Mouse (Mus musculus): ENCODE measurements at regions not wholly inside any gene's neighbourhood (a gene's known extent, or its start where the extent isn't known, plus 50 kb on each side); places are given as distances from the start of the nearest gene placed in this dataset.

DNA sequence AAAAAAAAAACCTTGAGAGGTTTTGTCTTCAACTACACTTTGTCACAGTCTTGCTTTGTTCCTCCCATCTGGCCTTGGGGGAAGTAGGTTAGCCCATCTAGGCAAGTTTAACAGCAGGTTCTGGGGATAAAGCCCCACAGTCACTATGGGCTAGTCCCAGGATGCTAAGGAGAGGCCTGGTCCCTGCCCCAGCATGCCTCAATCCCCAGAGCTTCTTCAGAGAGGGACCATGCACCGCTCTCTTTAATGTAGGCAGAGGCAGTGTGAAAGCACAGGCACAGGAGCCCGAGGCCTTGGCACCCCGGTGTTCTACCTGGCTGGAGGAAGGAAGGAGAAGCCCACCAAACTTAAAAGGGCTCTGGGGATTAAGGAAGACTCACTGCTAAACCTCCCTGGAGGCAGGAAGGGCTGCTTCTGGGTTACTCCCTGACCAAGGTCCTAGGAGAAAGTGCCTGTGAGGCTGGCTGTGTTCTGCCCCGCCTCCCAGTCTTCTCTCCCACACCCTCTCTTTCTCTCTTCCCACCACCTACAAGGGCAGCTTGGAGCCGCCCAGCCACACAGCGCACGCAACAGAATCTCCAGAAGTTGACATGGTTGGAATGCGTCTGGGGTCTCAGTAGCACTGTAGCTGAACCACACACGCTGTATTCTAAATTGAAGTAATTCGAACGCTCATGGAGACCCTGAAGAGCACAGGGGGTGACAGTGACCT, 633.5 kb downstream of the Zfp706 start:
- Histone ChIP-seq H3K27ac (ENCODE audit: low read length) (peak overlapping the region; percentile 50), H3K9ac (ENCODE audit: low read depth, low read length) (peak overlapping the region; percentile 65), H3K4me3 (ENCODE audit: low read depth, low read length) (peak overlapping the region; percentile 62), H3K27me3 (ENCODE audit: control insufficient read depth, insufficient read depth, low read depth, low read length) (peaks cover 4% of the 10 kb centered on the region; the same call in 1 of the 2 replicates), H3K4me1 (ENCODE audit: control insufficient read depth, low read depth, low read length) (peaks cover 23% of the 10 kb centered on the region), H3K36me3 (ENCODE audit: control insufficient read depth, insufficient read depth) (no peaks in the 10 kb centered on the region), H3K4me2 (ENCODE audit: low read depth, low read length) (peak overlapping the region; percentile 96), H3K9me3 (replicated peaks; ENCODE audit: control insufficient read depth, low read length) (no peaks in the 10 kb centered on the region)
- 18% methylated on average over 11 of the region's 11 CpGs for WGBS (ENCODE audit: insufficient replicate concordance)
- peak; percentile 93 for ATAC-seq (ENCODE audit: low read depth)

DNA sequence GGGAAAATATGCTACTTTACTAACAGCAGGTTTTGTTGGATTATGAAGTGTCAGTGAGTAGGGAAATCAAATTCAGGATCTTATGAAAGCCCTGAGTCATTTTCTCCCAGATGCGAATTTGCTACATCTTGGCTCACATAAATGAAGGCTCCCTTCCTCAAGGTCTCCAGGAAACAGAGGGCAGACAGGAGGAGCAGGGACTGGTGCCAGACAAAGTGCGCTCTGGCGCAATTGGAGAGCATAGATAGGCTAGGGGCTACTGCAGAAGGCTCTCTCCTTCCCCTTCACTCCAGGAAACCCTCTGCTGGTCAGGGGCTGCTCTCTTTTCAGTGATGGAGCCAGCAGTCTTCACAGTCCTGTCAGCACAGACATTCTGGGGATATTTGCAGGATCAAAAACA, 634.1 kb downstream of the Zfp706 start:
- Histone ChIP-seq H3K4me2 (ENCODE audit: low read depth, low read length) (no peak overlapping the region), H3K27me3 (ENCODE audit: control insufficient read depth, insufficient read depth, low read depth, low read length) (peaks cover 4% of the 10 kb centered on the region; the same call in 1 of the 2 replicates), H3K4me3 (ENCODE audit: low read depth, low read length) (no peak overlapping the region), H3K9ac (ENCODE audit: low read depth, low read length) (no peak overlapping the region), H3K27ac (ENCODE audit: low read length) (no peak overlapping the region; the same call in 1 of the 2 replicates), H3K9me3 (replicated peaks; ENCODE audit: control insufficient read depth, low read length) (no peaks in the 10 kb centered on the region), H3K4me1 (ENCODE audit: control insufficient read depth, low read depth, low read length) (peaks cover 23% of the 10 kb centered on the region), H3K36me3 (ENCODE audit: control insufficient read depth, insufficient read depth) (no peaks in the 10 kb centered on the region)
- WGBS (ENCODE audit: insufficient replicate concordance): 63% methylated on average over 3 of the region's 3 CpGs
- ATAC-seq (ENCODE audit: low read depth): no peak

DNA sequence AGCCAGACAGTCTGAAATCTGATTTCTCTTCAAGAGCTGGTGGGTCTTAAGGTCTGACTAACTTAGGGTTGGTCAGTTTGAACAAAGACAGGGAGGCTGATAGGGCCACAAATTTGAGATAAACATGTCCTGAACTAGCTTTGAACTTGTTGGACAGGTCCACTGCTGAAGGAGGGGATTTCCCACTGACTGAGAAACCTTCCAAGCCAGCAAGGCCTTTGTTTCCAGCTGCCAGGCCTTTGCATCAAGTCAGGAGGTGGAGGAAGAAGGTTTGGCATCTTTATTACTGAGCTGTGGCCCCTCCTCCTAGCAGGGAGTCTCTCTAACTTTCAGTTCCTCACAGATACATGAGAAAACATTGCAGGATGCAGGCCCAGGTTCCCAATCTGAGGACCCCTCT, 636.2 kb downstream of the Zfp706 start:
- H3K4me3 ChIP-seq (ENCODE audit: low read depth, low read length): no peak overlapping the region
- no peaks in the 10 kb centered on the region for H3K9me3 ChIP-seq (replicated peaks; ENCODE audit: control insufficient read depth, low read length)
- H3K9ac ChIP-seq (ENCODE audit: low read depth, low read length): no peak overlapping the region
- no peaks in the 10 kb centered on the region for H3K36me3 ChIP-seq (ENCODE audit: control insufficient read depth, insufficient read depth)
- peaks cover 4% of the 10 kb centered on the region; the same call in 1 of the 2 replicates for H3K27me3 ChIP-seq (ENCODE audit: control insufficient read depth, insufficient read depth, low read depth, low read length)
- no peak for ATAC-seq (ENCODE audit: low read depth)
- H3K4me1 ChIP-seq (ENCODE audit: control insufficient read depth, low read depth, low read length): peaks cover 23% of the 10 kb centered on the region
- H3K4me2 ChIP-seq (ENCODE audit: low read depth, low read length): no peak overlapping the region
- H3K27ac ChIP-seq (ENCODE audit: low read length): no peak overlapping the region

DNA sequence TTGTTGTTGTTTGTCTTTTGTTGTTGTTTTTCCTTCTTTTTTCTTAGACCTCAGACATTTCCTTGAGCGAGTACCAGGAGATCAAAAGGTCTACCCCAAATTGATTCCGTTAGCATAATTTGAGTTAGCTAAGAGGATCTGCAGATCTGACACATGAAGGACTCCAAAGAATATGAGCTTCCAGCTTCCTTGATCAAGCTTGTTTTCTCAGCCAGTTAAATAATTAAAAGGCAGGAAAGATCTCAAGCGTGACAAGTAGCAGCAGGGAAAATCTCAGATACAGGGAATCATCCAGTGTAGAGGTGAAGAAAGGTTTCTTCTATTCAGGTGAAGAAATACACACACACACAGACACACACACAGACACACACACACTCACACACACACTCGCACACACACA, 636.7 kb downstream of the Zfp706 start:
- WGBS (ENCODE audit: insufficient replicate concordance): 79% methylated on average over 4 of the region's 4 CpGs
- Histone ChIP-seq H3K4me2 (ENCODE audit: low read depth, low read length) (no peak overlapping the region), H3K36me3 (ENCODE audit: control insufficient read depth, insufficient read depth) (no peaks in the 10 kb centered on the region), H3K9ac (ENCODE audit: low read depth, low read length) (no peak overlapping the region), H3K9me3 (replicated peaks; ENCODE audit: control insufficient read depth, low read length) (no peaks in the 10 kb centered on the region), H3K4me1 (ENCODE audit: control insufficient read depth, low read depth, low read length) (peaks cover 23% of the 10 kb centered on the region), H3K4me3 (ENCODE audit: low read depth, low read length) (no peak overlapping the region), H3K27ac (ENCODE audit: low read length) (no peak overlapping the region), H3K27me3 (ENCODE audit: control insufficient read depth, insufficient read depth, low read depth, low read length) (peaks cover 4% of the 10 kb centered on the region; the same call in 1 of the 2 replicates)
- no peak for ATAC-seq (ENCODE audit: low read depth)

DNA sequence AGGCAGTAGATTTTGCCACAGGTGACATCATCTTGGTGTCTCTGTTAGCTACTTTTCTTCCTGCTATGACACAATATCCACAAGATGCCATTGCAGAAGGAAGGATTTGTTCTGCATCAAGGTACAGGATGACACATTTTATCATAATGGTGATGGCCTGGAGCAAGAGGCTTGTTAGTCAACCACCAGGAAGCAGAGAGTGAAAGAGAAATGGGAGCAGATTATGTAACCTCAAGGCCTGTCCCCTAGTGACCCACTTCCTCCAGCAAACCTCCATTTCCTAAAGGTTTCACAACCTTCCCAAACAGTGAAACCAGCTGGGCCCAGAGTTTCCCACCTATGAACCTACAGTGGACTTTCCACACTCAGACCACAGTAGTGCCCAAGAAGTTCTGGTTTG, 640.3 kb downstream of the Zfp706 start:
- peak; percentile 43; the same call in 1 of the 2 replicates for ATAC-seq (ENCODE audit: low read depth)
- no peak overlapping the region for H3K27ac ChIP-seq (ENCODE audit: low read length)
- H3K36me3 ChIP-seq (ENCODE audit: control insufficient read depth, insufficient read depth): no peaks in the 10 kb centered on the region
- no peaks in the 10 kb centered on the region for H3K9me3 ChIP-seq (replicated peaks; ENCODE audit: control insufficient read depth, low read length)
- H3K9ac ChIP-seq (ENCODE audit: low read depth, low read length): no peak overlapping the region
- H3K4me2 ChIP-seq (ENCODE audit: low read depth, low read length): no peak overlapping the region
- no peaks in the 10 kb centered on the region for H3K27me3 ChIP-seq (ENCODE audit: control insufficient read depth, insufficient read depth, low read depth, low read length)
- no peak overlapping the region for H3K4me3 ChIP-seq (ENCODE audit: low read depth, low read length)
- peaks cover 12% of the 10 kb centered on the region for H3K4me1 ChIP-seq (ENCODE audit: control insufficient read depth, low read depth, low read length)

DNA sequence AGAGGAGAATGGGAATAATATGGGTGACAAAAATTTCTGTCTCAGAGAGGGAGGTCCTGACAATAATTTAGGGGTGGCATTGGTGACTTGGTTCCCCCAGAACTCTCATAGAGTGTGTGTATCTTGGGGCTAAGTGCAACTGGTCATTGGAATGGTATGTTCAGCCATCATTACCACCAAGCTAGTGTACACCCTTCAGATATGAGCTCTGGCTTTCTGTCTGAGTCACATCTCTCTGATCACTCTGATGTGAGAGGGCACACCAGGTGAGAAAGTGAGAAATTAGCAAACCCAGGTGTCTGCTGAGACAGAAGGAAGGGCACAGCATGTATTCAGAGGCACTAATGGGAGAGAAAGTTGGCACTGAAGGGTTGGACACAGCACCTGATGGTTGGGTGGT, 642.8 kb downstream of the Zfp706 start:
- Histone ChIP-seq H3K9me3 (replicated peaks; ENCODE audit: control insufficient read depth, low read length) (no peaks in the 10 kb centered on the region), H3K36me3 (ENCODE audit: control insufficient read depth, insufficient read depth) (no peaks in the 10 kb centered on the region), H3K4me1 (ENCODE audit: control insufficient read depth, low read depth, low read length) (peaks cover 35% of the 10 kb centered on the region), H3K4me3 (ENCODE audit: low read depth, low read length) (no peak overlapping the region), H3K4me2 (ENCODE audit: low read depth, low read length) (no peak overlapping the region), H3K27me3 (ENCODE audit: control insufficient read depth, insufficient read depth, low read depth, low read length) (no peaks in the 10 kb centered on the region), H3K27ac (ENCODE audit: low read length) (no peak overlapping the region; the same call in 1 of the 2 replicates), H3K9ac (ENCODE audit: low read depth, low read length) (no peak overlapping the region)
- ATAC-seq (ENCODE audit: low read depth): no peak

DNA sequence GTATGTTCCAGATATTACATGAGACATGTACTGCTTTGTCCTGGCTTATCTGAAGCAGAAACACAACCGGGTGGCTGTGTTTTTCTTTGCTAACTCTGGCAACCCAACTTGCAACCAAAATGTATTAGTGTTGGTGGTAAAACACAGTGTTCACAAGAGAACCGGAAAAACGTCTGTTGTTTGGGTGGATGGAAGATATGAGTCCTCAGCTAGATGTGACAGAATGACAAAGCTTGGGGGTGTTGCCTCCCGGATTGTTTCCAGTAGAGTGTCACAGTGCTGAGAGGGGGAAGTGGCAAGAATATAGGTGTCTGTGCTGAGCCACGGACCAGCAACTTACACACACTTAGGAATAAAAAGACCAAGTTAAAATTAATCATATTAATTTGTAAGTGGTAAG, 643.5 kb downstream of the Zfp706 start:
- WGBS (ENCODE audit: insufficient replicate concordance): 28% methylated on average over 5 of the region's 5 CpGs
- Histone ChIP-seq H3K27me3 (ENCODE audit: control insufficient read depth, insufficient read depth, low read depth, low read length) (no peaks in the 10 kb centered on the region), H3K27ac (ENCODE audit: low read length) (peak overlapping the region; percentile 57; the same call in 1 of the 2 replicates)

DNA sequence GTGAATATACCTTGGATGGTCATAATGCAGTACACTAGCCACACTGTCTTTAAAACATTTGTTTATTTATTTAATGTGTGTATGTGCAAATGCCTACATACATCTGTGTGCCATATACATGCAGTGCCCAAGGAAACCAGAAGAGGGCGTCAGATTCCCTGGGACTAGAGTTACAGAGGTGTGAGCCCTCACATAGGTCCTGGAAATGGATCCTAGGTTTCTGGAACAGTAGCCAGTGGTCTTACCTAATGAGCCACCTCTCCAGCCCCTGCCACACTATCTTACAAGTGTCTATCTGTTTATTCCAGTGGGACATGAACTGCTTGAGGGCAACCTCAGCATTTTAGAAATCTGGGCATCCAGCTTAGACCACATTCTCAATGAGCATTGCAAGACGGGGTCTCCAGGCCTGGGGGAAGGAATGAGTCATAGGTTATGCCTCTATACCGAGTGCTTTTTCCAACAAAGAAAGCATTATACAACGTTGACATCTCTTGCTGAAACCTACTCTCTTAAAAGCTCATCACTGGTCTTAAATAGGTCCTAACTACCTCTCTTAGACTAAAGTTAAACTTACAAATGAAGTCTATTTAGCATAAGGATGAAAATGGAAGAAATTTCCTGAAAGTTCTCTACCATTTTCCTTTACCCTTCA, 644.5 kb downstream of the Zfp706 start:
- H3K4me1 ChIP-seq (ENCODE audit: control insufficient read depth, low read depth, low read length): peaks cover 37% of the 10 kb centered on the region
- 65% methylated on average over 4 of the region's 4 CpGs for WGBS (ENCODE audit: insufficient replicate concordance)

More for the DNA sequence above, 643.5 kb downstream of the Zfp706 start:
- H3K4me3 ChIP-seq (ENCODE audit: low read depth, low read length): no peak overlapping the region
- H3K9me3 ChIP-seq (replicated peaks; ENCODE audit: control insufficient read depth, low read length): no peaks in the 10 kb centered on the region
- no peak overlapping the region for H3K4me2 ChIP-seq (ENCODE audit: low read depth, low read length)
- peaks cover 37% of the 10 kb centered on the region for H3K4me1 ChIP-seq (ENCODE audit: control insufficient read depth, low read depth, low read length)
- ATAC-seq (ENCODE audit: low read depth): no peak
- no peaks in the 10 kb centered on the region for H3K36me3 ChIP-seq (ENCODE audit: control insufficient read depth, insufficient read depth)
- H3K9ac ChIP-seq (ENCODE audit: low read depth, low read length): no peak overlapping the region

DNA sequence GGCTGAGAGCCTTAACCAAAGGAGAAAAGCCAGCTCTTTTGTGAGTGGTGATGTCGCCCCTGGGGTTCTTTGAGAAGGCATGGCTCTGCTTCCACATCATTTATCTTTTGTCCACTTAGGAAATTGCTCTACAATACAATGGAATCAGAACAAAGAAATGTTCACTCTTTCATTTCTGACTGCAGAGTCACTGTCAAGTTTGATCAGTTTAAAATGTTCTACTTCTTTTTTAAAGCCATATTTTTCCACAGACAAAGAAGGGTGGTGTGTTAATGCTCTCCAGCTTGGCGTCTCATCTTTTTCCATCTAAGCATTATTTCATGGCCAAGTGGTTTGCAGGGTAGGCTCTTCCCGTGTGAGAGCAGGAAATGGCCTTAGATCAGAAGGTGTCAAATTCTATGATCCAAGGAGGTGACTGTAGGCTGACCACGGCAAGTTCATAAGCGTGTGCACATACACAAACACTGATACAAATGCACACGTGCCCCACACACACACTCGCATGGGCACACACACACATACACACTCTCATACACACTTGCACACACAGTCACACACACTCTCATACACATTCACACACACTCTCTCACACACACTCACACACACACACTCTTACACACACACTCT, 645.9 kb downstream of the Zfp706 start:
- no peak for ATAC-seq (ENCODE audit: low read depth)
- Histone ChIP-seq H3K9ac (ENCODE audit: low read depth, low read length) (peak overlapping the region; percentile 69), H3K4me2 (ENCODE audit: low read depth, low read length) (peak overlapping the region; percentile 62), H3K27me3 (ENCODE audit: control insufficient read depth, insufficient read depth, low read depth, low read length) (no peaks in the 10 kb centered on the region), H3K36me3 (ENCODE audit: control insufficient read depth, insufficient read depth) (no peaks in the 10 kb centered on the region), H3K4me3 (ENCODE audit: low read depth, low read length) (no peak overlapping the region), H3K27ac (ENCODE audit: low read length) (peak overlapping the region; percentile 97), H3K4me1 (ENCODE audit: control insufficient read depth, low read depth, low read length) (peaks cover 37% of the 10 kb centered on the region), H3K9me3 (replicated peaks; ENCODE audit: control insufficient read depth, low read length) (no peaks in the 10 kb centered on the region)
- 42% methylated on average over 7 of the region's 7 CpGs for WGBS (ENCODE audit: insufficient replicate concordance)

More for the DNA sequence above, 644.5 kb downstream of the Zfp706 start:
- Histone ChIP-seq H3K27me3 (ENCODE audit: control insufficient read depth, insufficient read depth, low read depth, low read length) (no peaks in the 10 kb centered on the region), H3K9me3 (replicated peaks; ENCODE audit: control insufficient read depth, low read length) (no peaks in the 10 kb centered on the region), H3K4me2 (ENCODE audit: low read depth, low read length) (no peak overlapping the region), H3K36me3 (ENCODE audit: control insufficient read depth, insufficient read depth) (no peaks in the 10 kb centered on the region), H3K27ac (ENCODE audit: low read length) (peak overlapping the region; percentile 57), H3K9ac (ENCODE audit: low read depth, low read length) (no peak overlapping the region), H3K4me3 (ENCODE audit: low read depth, low read length) (no peak overlapping the region)
- no peak for ATAC-seq (ENCODE audit: low read depth)

All from liver, embryonic 16.5 days (tissue).